Mouse (Mus musculus) liver, postnatal 0 days (tissue): ENCODE measurements around the gene Ntn1.

Source experiments
- CTCF ChIP-seq: sonication (generic); IDR thresholded peaks from 2 replicates; pipeline ENCODE4 v1.5.1; 2016; ENCODE audit warnings: antibody characterized with exemption, low read depth
- EP300 ChIP-seq: IDR thresholded peaks from 2 replicates; pipeline ENCODE4 v1.6.1; 2016; ENCODE audit warnings: antibody characterized with exemption, low read depth, mild to moderate bottlenecking

DNA sequence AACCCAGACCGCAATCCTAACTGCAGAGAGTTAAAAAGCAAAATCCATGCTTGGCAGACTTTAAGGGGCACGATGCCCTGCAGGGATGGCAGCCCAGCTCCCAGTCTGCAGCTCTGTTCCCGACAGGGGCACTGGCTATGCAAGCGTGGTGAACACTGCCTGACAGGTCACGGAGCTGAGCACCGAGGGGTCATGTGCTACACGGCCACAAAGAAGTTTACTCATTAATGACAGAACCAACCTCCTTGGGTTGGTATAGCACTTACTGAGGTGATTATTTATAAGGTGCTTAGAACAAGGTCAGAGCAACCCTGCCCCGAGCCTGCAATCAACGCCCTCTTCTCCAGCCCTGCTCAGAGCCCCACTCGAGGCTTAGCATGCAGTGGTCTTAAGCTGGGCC lies 27.5 kb downstream of the Ntn1 start:
- TF ChIP-seq EP300 (no peak), CTCF (no peak)
